Mouse (Mus musculus): ENCODE results near the gene Car3.

Car3 gene

DNA sequence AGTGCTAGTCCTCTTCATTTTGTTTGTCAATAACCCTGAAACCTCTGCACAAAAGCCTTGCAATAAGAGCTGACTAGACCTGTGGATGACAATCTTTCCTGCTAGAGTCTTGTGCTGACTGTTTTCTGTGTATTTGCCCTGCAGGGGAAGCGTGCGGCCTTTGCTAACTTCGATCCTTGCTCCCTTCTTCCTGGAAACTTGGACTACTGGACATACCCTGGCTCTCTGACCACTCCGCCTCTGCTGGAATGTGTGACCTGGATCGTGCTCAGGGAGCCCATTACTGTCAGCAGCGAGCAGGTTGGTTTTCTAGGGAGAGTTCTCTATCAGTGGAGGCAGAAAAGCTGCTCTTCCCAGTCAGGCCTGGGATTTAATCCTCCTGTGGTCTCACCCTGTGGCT lies 34.5 kb downstream of the Car3 start:
- in situ Hi-C loops (cut with MseI, MboI) = no loop called here

GRCm38 (mm10) chr3:14903380-14903779 lies 40.1 kb downstream of the Car3 start:
- in situ Hi-C loops (cut with MseI, MboI) = no loop called here

DNA sequence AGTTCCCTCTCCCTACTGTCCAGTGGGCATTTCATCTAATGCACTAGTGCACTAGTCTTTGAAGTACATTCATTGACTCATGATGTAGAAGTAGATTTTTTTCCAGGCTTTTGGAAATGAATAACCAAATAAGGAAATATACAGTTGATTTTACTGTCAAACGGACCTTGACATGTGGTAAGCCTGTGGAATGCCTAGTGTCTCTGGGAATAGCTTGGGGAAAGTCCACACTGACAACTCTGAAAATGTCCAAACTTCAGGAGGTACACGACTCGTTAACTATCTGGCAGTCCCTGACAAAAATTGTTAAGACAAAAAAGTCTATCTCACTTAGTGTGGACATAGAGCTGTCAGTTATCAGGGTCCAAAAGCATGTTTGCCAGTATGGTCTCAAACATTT lies 40.9 kb downstream of the Car3 start:
- in situ Hi-C loops (cut with MseI, MboI) = no loop called here

- in situ Hi-C loops (cut with MseI, MboI) = no loop called here
Measured at GRCm38 (mm10) chr3:14907271-14907670, 44.0 kb downstream of the Car3 start.

GRCm38 (mm10) chr3:14911992-14912582 lies 48.8 kb downstream of the Car3 start:
- in situ Hi-C loops (cut with MseI, MboI) = no loop called here

GRCm38 (mm10) chr3:14913774-14914173 lies 50.5 kb downstream of the Car3 start:
- in situ Hi-C loops (cut with MseI, MboI) = no loop called here

- in situ Hi-C loops (cut with MseI, MboI) = no loop called here
Measured at GRCm38 (mm10) chr3:14915355-14915754, 52.0 kb downstream of the Car3 start.

- in situ Hi-C loops (cut with MseI, MboI) = no loop called here
Measured at GRCm38 (mm10) chr3:14917261-14917660, 53.9 kb downstream of the Car3 start.
